Mouse (Mus musculus): ENCODE results near the gene Gm49333.

Gene Gm49333

DNA sequence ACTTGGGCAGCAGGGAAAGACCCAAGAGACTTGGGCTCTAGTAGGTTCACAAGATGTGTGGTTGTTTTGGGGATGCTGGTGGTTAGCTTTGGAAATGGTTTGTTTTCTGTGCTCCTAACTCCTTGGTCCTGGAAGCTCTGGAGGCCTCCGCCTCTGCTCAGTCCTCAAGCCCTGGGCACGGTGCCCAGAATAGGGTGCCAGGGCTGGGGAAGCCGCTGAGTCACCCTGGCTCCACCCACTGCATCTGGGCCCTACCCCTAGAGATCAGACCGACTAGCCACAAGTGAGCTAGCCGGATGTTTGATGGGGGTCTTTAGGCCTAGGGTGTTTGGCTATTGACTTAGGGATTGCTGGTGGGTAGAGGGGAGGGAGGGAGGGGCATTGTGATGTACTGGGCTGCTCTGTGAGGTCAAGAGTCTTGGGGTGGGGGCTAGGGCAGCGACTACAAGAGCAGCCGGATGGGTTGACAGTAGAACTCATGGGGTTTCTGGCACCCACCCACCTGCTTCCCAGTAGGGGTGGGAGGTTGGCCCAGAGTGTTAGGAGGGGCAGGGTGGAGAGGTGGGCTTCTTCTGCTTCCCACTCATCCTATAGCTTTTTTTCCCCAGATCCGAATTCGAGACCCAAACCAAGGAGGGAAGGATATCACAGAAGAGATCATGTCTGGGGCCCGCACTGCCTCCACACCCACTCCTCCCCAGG is 66.7 kb downstream of the Gm49333 start:
- DNase-seq (ENCODE audit: low spot score in 2 of 2): peak; percentile 70 to 83

GRCm38 (mm10) chr16:20690774-20691173 is 79.4 kb downstream of the Gm49333 start:
- DNase-seq (ENCODE audit: low spot score in 2 of 2): no peak

- DNase-seq (ENCODE audit: low spot score in 2 of 2): no peak
Measured at GRCm38 (mm10) chr16:20691617-20692016, 80.2 kb downstream of the Gm49333 start.

DNA sequence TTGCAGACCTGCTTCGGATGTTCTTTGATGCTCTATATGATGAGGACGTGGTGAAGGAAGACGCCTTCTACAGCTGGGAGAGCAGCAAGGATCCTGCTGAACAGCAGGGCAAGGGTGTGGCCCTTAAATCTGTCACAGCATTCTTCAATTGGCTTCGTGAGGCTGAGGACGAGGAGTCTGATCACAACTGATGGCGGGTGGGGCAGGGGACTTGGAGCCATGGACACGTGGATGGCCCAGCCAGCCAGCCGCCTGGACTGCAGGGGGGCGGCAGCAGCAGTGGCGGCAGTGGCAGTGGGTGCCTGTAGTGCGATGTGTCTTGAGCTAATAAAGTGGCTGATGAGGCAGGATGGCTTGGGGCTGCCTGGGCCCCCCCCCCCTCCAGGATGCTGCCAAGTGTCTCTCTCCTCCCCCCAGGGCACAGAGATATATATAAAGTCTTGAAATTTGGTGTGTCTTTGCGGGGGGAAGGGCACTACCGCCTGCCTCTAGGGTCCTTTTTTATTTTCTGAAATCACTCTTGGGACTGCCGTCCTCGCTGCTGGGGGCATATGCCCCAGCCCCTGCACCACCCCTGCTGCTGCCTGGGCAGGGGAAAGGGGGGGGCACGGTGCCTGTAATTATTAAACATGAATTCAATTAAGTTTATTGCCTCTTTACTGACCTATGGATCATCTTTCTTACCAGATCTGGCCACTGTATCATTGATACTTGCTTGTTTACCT is 81.0 kb downstream of the Gm49333 start:
- no peak for DNase-seq (ENCODE audit: low spot score in 2 of 2)

DNA sequence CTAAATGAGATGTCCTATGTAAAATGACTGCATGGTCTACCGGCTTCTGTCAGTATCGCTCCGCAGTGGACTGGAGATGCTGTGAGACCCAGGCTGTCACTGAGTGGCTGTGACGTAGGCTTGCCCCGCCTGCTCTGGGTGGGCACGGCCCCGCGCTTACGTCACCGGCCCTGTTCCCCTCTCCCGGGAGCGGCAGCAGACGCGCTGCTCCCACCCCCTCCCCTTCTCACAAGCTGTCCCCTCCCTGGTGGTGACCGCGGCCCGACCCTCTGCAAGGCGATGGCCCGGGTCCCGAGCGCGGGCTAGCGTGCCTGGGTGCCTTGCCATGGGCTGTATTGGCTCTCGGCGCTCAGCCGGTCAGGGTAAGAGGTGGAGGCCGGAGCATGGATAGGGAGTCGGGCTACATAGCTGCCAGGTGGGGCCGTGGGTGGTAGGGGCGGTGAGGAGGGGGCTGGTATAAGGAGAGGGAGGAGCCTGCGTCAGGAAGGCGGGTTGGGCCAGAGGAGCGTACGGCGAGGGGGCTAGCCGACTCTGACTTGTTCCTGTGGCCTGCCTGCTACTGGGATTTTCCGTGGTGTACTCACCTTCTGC is 81.8 kb downstream of the Gm49333 start, which contains the start of gene Fam131a:
Gene Fam131a, plus strand, starts transcription at position 131 of the 591 bp plus-strand sequence.
- DNase-seq (ENCODE audit: low spot score in 2 of 2): peak; percentile 72 to 78

DNA sequence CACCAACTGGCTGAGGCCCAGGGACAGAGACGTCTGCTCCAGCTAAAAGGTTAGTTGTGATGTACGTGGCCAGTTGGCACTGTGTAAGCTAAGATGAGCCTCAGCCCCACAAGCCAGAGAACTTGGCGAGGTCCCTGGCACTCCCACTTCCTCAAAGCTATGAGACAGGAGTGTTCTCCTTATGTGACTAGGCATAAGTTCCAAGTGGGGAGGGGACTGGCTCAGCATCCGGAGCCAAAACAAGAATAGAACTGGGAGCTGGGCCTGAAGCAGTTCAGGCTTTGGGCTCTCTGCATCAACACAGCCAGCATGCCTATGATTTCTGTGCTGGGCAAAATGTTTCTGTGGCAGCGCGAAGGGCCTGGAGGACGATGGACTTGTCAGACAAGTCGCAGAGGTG is 83.4 kb downstream of the Gm49333 start:
- no peak for DNase-seq (ENCODE audit: low spot score in 2 of 2)
